Mouse (Mus musculus): Measurements from ENCODE around the gene Prpf38b.

DNA sequence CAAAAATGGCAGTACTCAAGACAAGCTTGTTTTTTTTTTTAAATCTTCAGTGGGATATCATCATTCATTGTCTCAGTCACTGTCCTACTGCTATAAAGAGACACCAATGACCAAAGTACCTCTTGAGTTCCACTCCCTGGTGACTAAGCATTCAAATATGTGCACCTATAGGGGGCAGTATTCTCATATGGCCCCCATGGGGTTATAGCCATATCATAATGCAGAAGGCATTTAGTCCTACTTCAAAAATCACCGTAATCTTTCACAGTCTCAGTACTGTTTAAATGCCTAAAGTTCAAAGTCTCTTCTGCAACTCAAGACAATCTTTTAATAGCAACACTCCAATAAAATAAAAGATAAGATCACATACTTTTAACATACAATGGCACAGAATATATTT, 7.3 kb upstream of the Prpf38b start:
- no peak for TF ChIP-seq POLR2A (IDR thresholded peaks at IDR 0.05; ENCODE audit: borderline replicate concordance, extremely low read depth, low read depth, low read length)
- no peak for TF ChIP-seq CTCF (IDR thresholded peaks at IDR 0.05; ENCODE audit: insufficient read depth, low read length)
